Mouse (Mus musculus): ENCODE measurements around the gene Ciao2b. TPM values are rescaled to one million over a fixed set of nuclear protein-coding genes. Genes with fewer than 3 reads are reported as not detected.

Gene Ciao2b
- polyA plus RNA-seq (2012): 47.3 and 61.0 TPM in 2 replicates

DNA sequence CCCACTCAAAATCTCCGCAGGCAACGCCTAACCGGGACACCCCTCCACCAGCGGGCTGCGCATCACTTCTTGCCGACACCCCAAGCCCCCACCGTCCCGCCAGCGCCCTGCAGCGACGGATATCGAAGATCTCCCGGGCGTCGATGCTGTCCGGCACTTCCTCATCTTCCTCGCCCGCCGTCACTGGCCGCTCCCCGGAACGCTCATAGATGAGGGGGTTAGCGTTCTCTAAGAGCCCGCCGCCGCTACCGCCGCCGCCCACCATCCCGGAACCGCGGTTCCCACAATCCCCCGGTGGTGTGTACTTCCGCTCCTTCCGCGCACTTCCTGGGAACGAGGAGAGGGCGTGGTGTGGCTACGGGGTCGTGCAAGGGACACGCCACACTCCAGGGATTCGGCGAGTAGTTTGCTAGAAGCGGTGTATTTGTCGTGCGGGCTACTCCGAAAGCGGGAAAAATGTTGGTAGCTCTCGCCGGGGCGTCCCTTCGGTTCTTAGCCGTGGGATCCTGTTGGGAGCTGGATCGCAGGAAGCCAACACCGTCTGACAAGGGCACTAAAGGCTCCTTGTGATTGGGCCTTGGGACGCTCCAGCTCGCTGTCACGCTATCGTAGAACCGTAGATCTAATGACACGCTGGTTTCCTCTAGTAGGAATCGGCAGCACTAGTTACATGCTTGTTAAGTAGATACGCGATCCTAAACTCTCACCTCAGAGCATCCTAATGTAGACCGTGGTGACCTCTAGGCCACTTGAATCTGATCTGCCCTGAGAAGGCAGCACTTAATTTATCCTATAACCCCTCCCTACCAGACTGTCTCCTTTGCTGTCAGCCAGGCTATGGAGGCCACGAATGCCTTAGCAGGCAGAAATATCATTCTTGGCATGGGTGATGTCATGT is at the start of gene Ciao2b:
TSS of gene Ciao2b (minus strand) at position 540 of the 898 bp plus-strand sequence.

GRCm38 (mm10) chr8:104630981-104631663 is 10.6 kb downstream of the Ciao2b start, which contains the start of gene Rrad:
Gene Rrad (minus strand): TSS chr8:104631327.

GRCm38 (mm10) chr8:104624161-104624560 is 17.6 kb downstream of the Ciao2b start, which contains the start of gene Cdh16:
Gene Cdh16 (minus strand): TSS chr8:104624396.

GRCm38 (mm10) chr8:104591133-104591834 is 50.5 kb downstream of the Ciao2b start, which contains the start of gene Pdp2:
Gene Pdp2 (plus strand): TSS chr8:104591451.

Other genes with a start within 250 kb of the Ciao2b start
- 0.90 and 0.96 TPM in 2 replicates for gene Cmtm4, start 246.2 kb downstream of the Ciao2b start, polyA plus RNA-seq (2012)
- gene Dync1li2, start 198.9 kb downstream of the Ciao2b start, polyA plus RNA-seq (2012): 13.9 and 20.8 TPM in 2 replicates
- gene Terb1, start 132.1 kb downstream of the Ciao2b start, polyA plus RNA-seq (2012): 0.03 TPM in 1 of 2 replicates, not detected in the other
- gene Nae1, start 107.3 kb downstream of the Ciao2b start, polyA plus RNA-seq (2012): 7.5 and 9.9 TPM in 2 replicates
- 0.45 and 0.70 TPM in 2 replicates for gene Car7, start 107.3 kb downstream of the Ciao2b start, polyA plus RNA-seq (2012)
- 1.8 and 2.4 TPM in 2 replicates for gene Pdp2, start 50.5 kb downstream of the Ciao2b start, polyA plus RNA-seq (2012)
- not detected in 2 replicates for gene Cdh16, start 17.6 kb downstream of the Ciao2b start, polyA plus RNA-seq (2012)
- gene Rrad, start 10.6 kb downstream of the Ciao2b start, polyA plus RNA-seq (2012): 16.0 and 22.6 TPM in 2 replicates
- not detected in 2 replicates for gene Ces2a, start 92.0 kb upstream of the Ciao2b start, polyA plus RNA-seq (2012)
- not detected in 2 replicates for gene Ces2b, start 189.6 kb upstream of the Ciao2b start, polyA plus RNA-seq (2012)
- gene Ces2c, start 205.1 kb upstream of the Ciao2b start, polyA plus RNA-seq (2012): 0.04 TPM in 1 of 2 replicates, not detected in the other

Measured in megakaryocyte-erythroid progenitor cell, adult 5 weeks (primary cell).